Mouse (Mus musculus) left cerebral cortex, adult 8-10 months (tissue): ENCODE measurements around the gene Aip. TPM values are rescaled to one million over a fixed set of nuclear protein-coding genes. Genes with fewer than 3 reads are reported as not detected.
"Not testable (repeated sequence)": the region's sequence is repeated elsewhere in the genome, so short reads cannot be mapped to it uniquely, and the experiment has no call there.

Experiments
- DNase-seq, 2 experiments: peaks; one replicate each; pipeline ENCODE4 v3.0.0; 2022; ENCODE audit warnings: low spot score in 2 of 2
- total RNA-seq, 4 experiments: library from RNA; stranded (reverse); gene quantifications; 2 replicates each; pipeline ENCODE4 v1.2.4; 2022

The Aip gene
- total RNA-seq, 4 experiments from 2014 or later = 120 to 143 (median 134) TPM

- DNase-seq = no peak
Observed at GRCm38 (mm10) chr19:4066280-4066679, 59.4 kb downstream of the Aip start.

- DNase-seq = not testable (repeated sequence)
Observed at GRCm38 (mm10) chr19:4064501-4064900, 61.2 kb downstream of the Aip start.

Other genes with a start within 250 kb of the Aip start
- 10 to 100 TPM; 14.9 to 26.1 (median 21.5) TPM for gene Tcirg1, start 218.7 kb downstream of the Aip start, total RNA-seq
- gene Ndufs8, start 213.1 kb downstream of the Aip start, total RNA-seq = 100 to 1,000 TPM; 136 to 159 (median 145) TPM
- 1 to 10 TPM; 3.4 to 5.5 (median 5.1) TPM for gene Aldh3b1, start 196.1 kb downstream of the Aip start, total RNA-seq
- 10 to 100 TPM; 13.4 to 30.8 (median 20.0) TPM for gene Unc93b1, start 190.7 kb downstream of the Aip start, total RNA-seq
- under 1 TPM in 2 of 4 experiments, not detected in 2; 0.44 to 0.50 TPM for gene Aldh3b3, start 167.2 kb downstream of the Aip start, total RNA-seq
- gene Aldh3b2, start 153.5 kb downstream of the Aip start, total RNA-seq = 1 to 10 TPM in 1 of 4 experiments, under 1 TPM in 3; 0.80 to 1.3 (median 0.91) TPM
- 1 to 10 TPM; 2.9 to 5.0 (median 4.5) TPM for gene Acy3, start 139.3 kb downstream of the Aip start, total RNA-seq
- not detected for gene Tbx10, start 133.1 kb downstream of the Aip start, total RNA-seq
- 10 to 100 TPM in 1 of 4 experiments, 1 to 10 TPM in 3; 7.4 to 10.5 (median 8.9) TPM for gene Nudt8, start 125.3 kb downstream of the Aip start, total RNA-seq
- 1 to 10 TPM in 2 of 4 experiments, under 1 TPM in 2; 0.76 to 1.3 (median 1.1) TPM for gene Gm49405, start 125.2 kb downstream of the Aip start, total RNA-seq
- 10 to 100 TPM in 1 of 4 experiments, 1 to 10 TPM in 3; 3.9 to 11.7 (median 4.1) TPM for gene Doc2g, start 122.5 kb downstream of the Aip start, total RNA-seq
- gene Ndufv1, start 113.1 kb downstream of the Aip start, total RNA-seq = 100 to 1,000 TPM; 243 to 273 (median 258) TPM
- gene Gstp1, start 87.9 kb downstream of the Aip start, total RNA-seq = 100 to 1,000 TPM; 405 to 436 (median 416) TPM
- gene Gstp2, start 79.8 kb downstream of the Aip start, total RNA-seq = 10 to 100 TPM; 43.0 to 73.3 (median 55.7) TPM
- not detected for gene Gstp3, start 66.3 kb downstream of the Aip start, total RNA-seq
- gene Cabp2, start 44.3 kb downstream of the Aip start, total RNA-seq = not detected
- gene Cdk2ap2, start 28.7 kb downstream of the Aip start, total RNA-seq = 10 to 100 TPM; 20.2 to 28.9 (median 23.4) TPM
- gene Pitpnm1, start 25.9 kb downstream of the Aip start, total RNA-seq = 100 to 1,000 TPM; 199 to 206 (median 205) TPM
- gene Gpr152, start 13.9 kb upstream of the Aip start, total RNA-seq = under 1 TPM in 1 of 4 experiments, not detected in 3; 0.08 TPM
- gene Cabp4, start 18.2 kb upstream of the Aip start, total RNA-seq = under 1 TPM in 3 of 4 experiments, not detected in 1; 0.17 to 0.37 (median 0.34) TPM
- gene Coro1b, start 22.8 kb upstream of the Aip start, total RNA-seq = 10 to 100 TPM; 86.9 to 98.0 (median 92.5) TPM
- gene Ptprcap, start 27.7 kb upstream of the Aip start, total RNA-seq = 1 to 10 TPM; 1.6 to 2.2 (median 1.8) TPM
- 10 to 100 TPM; 28.6 to 39.6 (median 34.1) TPM for gene Rps6kb2, start 37.5 kb upstream of the Aip start, total RNA-seq
- 10 to 100 TPM; 12.6 to 15.0 (median 13.4) TPM for gene Carns1, start 49.6 kb upstream of the Aip start, total RNA-seq
- gene Tbc1d10c, start 65.4 kb upstream of the Aip start, total RNA-seq = 1 to 10 TPM; 1.6 to 3.3 (median 2.7) TPM
- 100 to 1,000 TPM; 310 to 356 (median 326) TPM for gene Ppp1ca, start 66.2 kb upstream of the Aip start, total RNA-seq
- 10 to 100 TPM in 3 of 4 experiments, 1 to 10 TPM in 1; 9.9 to 12.1 (median 11.0) TPM for gene Rad9a, start 75.8 kb upstream of the Aip start, total RNA-seq
- gene Clcf1, start 88.4 kb upstream of the Aip start, total RNA-seq = 1 to 10 TPM in 2 of 4 experiments, under 1 TPM in 2; 0.65 to 2.4 (median 1.2) TPM
- not detected for gene AC109138.7, start 88.5 kb upstream of the Aip start, total RNA-seq
- 10 to 100 TPM; 16.1 to 23.6 (median 22.1) TPM for gene Pold4, start 106.0 kb upstream of the Aip start, total RNA-seq
- 10 to 100 TPM; 40.6 to 55.7 (median 51.5) TPM for gene Ssh3, start 143.3 kb upstream of the Aip start, total RNA-seq
- gene Ankrd13d, start 157.3 kb upstream of the Aip start, total RNA-seq = 10 to 100 TPM; 60.1 to 72.5 (median 69.0) TPM
- 100 to 1,000 TPM; 191 to 210 (median 203) TPM for gene Grk2, start 180.4 kb upstream of the Aip start, total RNA-seq